Mouse (Mus musculus) myocyte (in vitro differentiated cells): ENCODE data around the gene Atxn7.

Experiments
- MAX ChIP-seq: IDR thresholded peaks from one replicate; pipeline ENCODE4 v1.6.1; 2011; ENCODE audit warnings: low read depth, mild to moderate bottlenecking, control low read depth
- MYOG ChIP-seq, 3 experiments: IDR thresholded peaks; one replicate each; pipeline ENCODE4 v1.6.1; 2011; ENCODE audit warnings: control low read depth in 2 of 3, low read depth in 2 of 3, mild to moderate bottlenecking in 2 of 3; ENCODE audit not compliant: insufficient read length in 2 of 3, control insufficient read depth in 1 of 3, insufficient read depth in 1 of 3
- POLR2A ChIP-seq: IDR thresholded peaks from one replicate; pipeline ENCODE4 v1.6.1; 2011; ENCODE audit warnings: low read depth, mild to moderate bottlenecking, control low read depth, moderate library complexity; ENCODE audit not compliant: insufficient read length
- SRF ChIP-seq: IDR thresholded peaks from one replicate; pipeline ENCODE4 v1.6.1; 2011; ENCODE audit warnings: low read depth; ENCODE audit not compliant: control insufficient read depth, insufficient read length

DNA sequence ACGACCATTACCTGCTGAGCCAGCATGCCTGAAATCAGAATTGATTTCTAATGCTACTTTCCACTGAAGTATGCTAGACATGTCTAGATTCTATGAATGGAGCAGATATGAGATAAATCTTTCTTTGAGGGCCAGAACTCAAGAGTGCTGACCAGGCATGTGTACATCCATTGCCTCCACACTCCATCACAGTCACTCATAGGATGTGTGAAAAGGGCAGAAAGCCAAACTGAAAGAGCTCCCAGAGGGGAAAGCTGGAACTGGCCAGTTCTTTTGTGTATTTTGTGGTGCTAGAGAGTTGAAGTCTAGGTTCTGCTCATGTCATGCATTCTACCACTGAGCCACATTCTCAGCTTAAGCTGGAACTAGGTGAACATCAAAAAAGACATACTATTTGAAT, 16.3 kb downstream of the Atxn7 start:
- TF ChIP-seq SRF (no peak), POLR2A (no peak), MAX (no peak), MYOG (IDR thresholded peaks at IDR 0.05; ENCODE audit: control insufficient read depth in 1 of 3, insufficient read depth in 1 of 3, insufficient read length in 2 of 3, low read depth in 2 of 3) (no peak)
